Mouse (Mus musculus) embryonic facial prominence, embryonic 14.5 days (tissue): ENCODE results near the gene Tmem30c. TPM values are rescaled to one million over a fixed set of nuclear protein-coding genes. Genes with fewer than 3 reads are reported as not detected.

Experiments used
- ATAC-seq: fragments of 200-750 bp; cut with Nextera tagmentation; 2 replicates; pipeline ENCODE4 v1.8.0; 2017; ENCODE audit warnings: low read depth, moderate number of reproducible peaks, moderate TSS enrichment
- DNase-seq: peaks from one replicate; pipeline ENCODE4 v3.0.0-alpha.2; 2015; ENCODE audit warnings: low spot score
- H3K27ac ChIP-seq: fragments of 300-500 bp; sonication (generic); replicated peaks from 2 replicates; pipeline ENCODE4 v1.5.1; 2014; ENCODE audit warnings: low read depth, mild to moderate bottlenecking, low read length, moderate library complexity
- H3K27me3 ChIP-seq: fragments of 300-500 bp; sonication (generic); replicated peaks from 2 replicates; pipeline ENCODE4 v1.6.1; 2014; ENCODE audit warnings: low read length; ENCODE audit not compliant: control insufficient read depth, insufficient read depth
- H3K36me3 ChIP-seq: fragments of 300-500 bp; sonication (generic); 2 replicates; pipeline ENCODE4 v1.6.1; 2014; ENCODE audit warnings: low read length, mixed read lengths; ENCODE audit not compliant: control insufficient read depth, insufficient read depth
- H3K4me1 ChIP-seq: fragments of 300-500 bp; sonication (generic); 2 replicates; pipeline ENCODE4 v1.6.1; 2014; ENCODE audit warnings: antibody characterized with exemption, low read length; ENCODE audit not compliant: control insufficient read depth, insufficient read depth
- H3K4me2 ChIP-seq: fragments of 300-500 bp; sonication (generic); 2 replicates; pipeline ENCODE4 v1.6.1; 2014; ENCODE audit warnings: low read depth, mild to moderate bottlenecking, low read length, moderate library complexity, mixed read lengths
- H3K4me3 ChIP-seq: fragments of 300-500 bp; sonication (generic); 2 replicates; pipeline ENCODE4 v1.5.1; 2014; ENCODE audit warnings: low read depth, mild to moderate bottlenecking, low read length
- H3K9ac ChIP-seq: fragments of 300-500 bp; sonication (generic); 2 replicates; pipeline ENCODE4 v1.6.1; 2014; ENCODE audit warnings: low read depth, mild to moderate bottlenecking, low read length, moderate library complexity, mixed read lengths
- H3K9me3 ChIP-seq: fragments of 300-500 bp; sonication (generic); 2 replicates; pipeline ENCODE4 v1.6.1; 2016; ENCODE audit warnings: low read length; ENCODE audit not compliant: control insufficient read depth
- WGBS: fragments of 180-500 bp; shearing (Covaris S2); extraction: QIAGEN DNeasy Blood & Tissue Kit; methylation state at CpG from one replicate; pipeline ENCODE4 v1.1.7; 2014; 5-methylcytosine and 5-hydroxymethylcytosine counted together
- polyA plus RNA-seq: library from polyadenylated mRNA; unstranded; fragments of >200 nt; fragmentation: Nextera tagmentation; extraction: Ambion mirVana; gene quantifications from 2 replicates; pipeline ENCODE4 v1.2.1, GENCODE M21; 2014

Gene Tmem30c
- polyA plus RNA-seq, result 0.07 TPM in 1 of 2 replicates, not detected in the other

- no peaks in the 10 kb centered on the region for H3K36me3 ChIP-seq
- no peak within 1 kb of the TSS for H3K4me2 ChIP-seq
- H3K27me3 ChIP-seq, result no peaks in the 10 kb centered on the region
- no peak for DNase-seq
- 70% methylated on average over 2 of the region's 2 CpGs for WGBS
- no peak within 1 kb of the TSS for H3K9ac ChIP-seq
- H3K4me1 ChIP-seq, result no peaks in the 10 kb centered on the region
- no peaks in the 10 kb centered on the region for H3K9me3 ChIP-seq
- no peak within 1 kb of the TSS for H3K4me3 ChIP-seq
- no peak within 1 kb of the TSS for H3K27ac ChIP-seq
- ATAC-seq, result no peak
Observed at GRCm38 (mm10) chr16:57292765-57293164, at the start of gene Tmem30c. Gene Tmem30c (minus strand): TSS chr16:57292865.

- peak overlapping the region; percentile 10; the same call in 1 of the 2 replicates for H3K27ac ChIP-seq
- ATAC-seq (peak; percentile 62; the same call in 1 of the 2 replicates), DNase-seq (peak; percentile 80)
- no peak overlapping the region for H3K9ac ChIP-seq
- WGBS, result 36% methylated on average over 5 of the region's 5 CpGs
- no peak overlapping the region for H3K4me3 ChIP-seq
- H3K4me1 ChIP-seq, result peaks cover 8% of the 10 kb centered on the region; the same call in 1 of the 2 replicates
- no peaks in the 10 kb centered on the region for H3K36me3 ChIP-seq
- H3K4me2 ChIP-seq, result no peak overlapping the region
- H3K27me3 ChIP-seq, result no peaks in the 10 kb centered on the region
- H3K9me3 ChIP-seq, result no peaks in the 10 kb centered on the region
Observed at GRCm38 (mm10) chr16:57340613-57340898, 47.9 kb upstream of the Tmem30c start.

GRCm38 (mm10) chr16:57339765-57340612 is 47.3 kb upstream of the Tmem30c start:
- DNase-seq (no peak), ATAC-seq (no peak)
- Histone ChIP-seq H3K4me2 (no peak overlapping the region), H3K4me1 (peaks cover 8% of the 10 kb centered on the region; the same call in 1 of the 2 replicates), H3K36me3 (no peaks in the 10 kb centered on the region), H3K9me3 (no peaks in the 10 kb centered on the region), H3K9ac (no peak overlapping the region), H3K27ac (peak overlapping the region; percentile 10; the same call in 1 of the 2 replicates), H3K4me3 (no peak overlapping the region), H3K27me3 (no peaks in the 10 kb centered on the region)
- WGBS, result 68% methylated on average over 8 of the region's 8 CpGs

- DNase-seq, result no peak
- H3K9me3 ChIP-seq, result no peaks in the 10 kb centered on the region
- peaks cover 8% of the 10 kb centered on the region; the same call in 1 of the 2 replicates for H3K4me1 ChIP-seq
- no peak overlapping the region for H3K27ac ChIP-seq
- H3K4me2 ChIP-seq, result no peak overlapping the region
- H3K4me3 ChIP-seq, result no peak overlapping the region
- H3K9ac ChIP-seq, result no peak overlapping the region
- no peaks in the 10 kb centered on the region for H3K36me3 ChIP-seq
- 58% methylated on average over 11 of the region's 11 CpGs for WGBS
- ATAC-seq, result no peak
- H3K27me3 ChIP-seq, result no peaks in the 10 kb centered on the region
Observed at GRCm38 (mm10) chr16:57336770-57337423, 44.2 kb upstream of the Tmem30c start.

- 68% methylated on average over 7 of the region's 7 CpGs for WGBS
- no peaks in the 10 kb centered on the region for H3K9me3 ChIP-seq
- no peak overlapping the region for H3K9ac ChIP-seq
- H3K36me3 ChIP-seq, result no peaks in the 10 kb centered on the region
- no peak overlapping the region for H3K4me3 ChIP-seq
- H3K4me2 ChIP-seq, result no peak overlapping the region
- no peak overlapping the region for H3K27ac ChIP-seq
- ATAC-seq (no peak), DNase-seq (peak; percentile 72)
- no peaks in the 10 kb centered on the region for H3K27me3 ChIP-seq
- peaks cover 8% of the 10 kb centered on the region; the same call in 1 of the 2 replicates for H3K4me1 ChIP-seq
Observed at GRCm38 (mm10) chr16:57332301-57332700, 39.6 kb upstream of the Tmem30c start.

GRCm38 (mm10) chr16:57330111-57330510 is 37.4 kb upstream of the Tmem30c start:
- H3K4me1 ChIP-seq, result peaks cover 11% of the 10 kb centered on the region; the same call in 1 of the 2 replicates
- H3K9me3 ChIP-seq, result no peaks in the 10 kb centered on the region
- no peak overlapping the region for H3K27ac ChIP-seq
- H3K27me3 ChIP-seq, result no peaks in the 10 kb centered on the region
- H3K36me3 ChIP-seq, result no peaks in the 10 kb centered on the region
- H3K4me2 ChIP-seq, result no peak overlapping the region
- DNase-seq (no peak), ATAC-seq (no peak)
- H3K4me3 ChIP-seq, result no peak overlapping the region
- H3K9ac ChIP-seq, result no peak overlapping the region
- 89% methylated on average over 2 of the region's 2 CpGs for WGBS

- peak; percentile 47; the same call in 1 of the 2 replicates for ATAC-seq
Observed at GRCm38 (mm10) chr16:57329028-57329427, 36.4 kb upstream of the Tmem30c start.

GRCm38 (mm10) chr16:57326996-57327395 is 34.3 kb upstream of the Tmem30c start:
- H3K27ac ChIP-seq, result no peak overlapping the region

More at GRCm38 (mm10) chr16:57329028-57329427, 36.4 kb upstream of the Tmem30c start:
- Histone ChIP-seq H3K27me3 (no peaks in the 10 kb centered on the region), H3K4me1 (peaks cover 11% of the 10 kb centered on the region; the same call in 1 of the 2 replicates), H3K36me3 (no peaks in the 10 kb centered on the region), H3K27ac (no peak overlapping the region; the same call in 1 of the 2 replicates), H3K4me2 (no peak overlapping the region), H3K9me3 (no peaks in the 10 kb centered on the region), H3K9ac (no peak overlapping the region), H3K4me3 (no peak overlapping the region)
- WGBS, result 64% methylated on average over 8 of the region's 8 CpGs
- peak; percentile 74 for DNase-seq

More at GRCm38 (mm10) chr16:57326996-57327395, 34.3 kb upstream of the Tmem30c start:
- no peak overlapping the region for H3K4me2 ChIP-seq
- DNase-seq (no peak), ATAC-seq (no peak)
- H3K4me3 ChIP-seq, result no peak overlapping the region
- no peaks in the 10 kb centered on the region for H3K9me3 ChIP-seq
- no peak overlapping the region for H3K9ac ChIP-seq
- peaks cover 11% of the 10 kb centered on the region; the same call in 1 of the 2 replicates for H3K4me1 ChIP-seq
- WGBS, result 50% methylated on average over 7 of the region's 7 CpGs
- H3K27me3 ChIP-seq, result no peaks in the 10 kb centered on the region
- H3K36me3 ChIP-seq, result no peaks in the 10 kb centered on the region
